Mouse (Mus musculus): Measurements from ENCODE around the gene Mafg. TPM values are rescaled to one million over a fixed set of nuclear protein-coding genes. Genes with fewer than 3 reads are reported as not detected.

Mafg gene
- polyA plus RNA-seq, 1 experiment from 2014 or later, result 36.0 TPM

GRCm38 (mm10) chr11:120615167-120615566 lies 18.2 kb downstream of the Mafg start:
- no peak overlapping the region for H3K4me2 ChIP-seq
- no peak overlapping the region for H3K4me3 ChIP-seq
- peaks cover 69% of the 10 kb centered on the region for H3K36me3 ChIP-seq
- H3K27ac ChIP-seq (replicated peaks), result no peak overlapping the region
- H3K4me1 ChIP-seq (replicated peaks), result peaks cover 29% of the 10 kb centered on the region
- WGBS, result 92% methylated on average over 6 of the region's 6 CpGs
- no peak for ATAC-seq (ENCODE audit: low read depth)
- H3K9ac ChIP-seq, result 0 out of 2 replicates have a peak overlapping the region, but pooled peaks have one; percentile 34
- no peaks in the 10 kb centered on the region for H3K9me3 ChIP-seq
- H3K27me3 ChIP-seq, result no peaks in the 10 kb centered on the region

DNA sequence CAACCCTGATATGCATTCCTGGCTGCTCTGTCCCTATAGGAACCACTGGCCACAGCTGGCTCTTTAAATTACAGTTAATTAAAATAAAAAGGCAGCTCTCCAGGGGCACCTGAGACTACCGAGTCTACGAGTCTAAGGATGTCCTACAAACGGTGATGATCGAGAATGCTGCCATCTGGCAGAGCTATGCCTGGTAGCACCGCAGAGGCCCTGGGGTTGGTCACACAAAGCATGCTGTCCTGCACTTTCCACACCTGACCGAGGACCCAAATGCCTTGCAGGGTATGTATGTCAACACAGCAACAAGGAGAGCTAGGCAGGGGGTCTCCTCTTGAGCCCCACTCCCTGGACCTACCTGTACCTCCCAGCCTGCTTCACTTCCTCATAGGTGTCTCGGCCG lies 19.4 kb downstream of the Mafg start:
- Histone ChIP-seq H3K4me3 (no peak overlapping the region), H3K9me3 (no peaks in the 10 kb centered on the region), H3K27ac (replicated peaks) (no peak overlapping the region), H3K36me3 (peaks cover 63% of the 10 kb centered on the region), H3K4me2 (no peak overlapping the region), H3K9ac (no peak overlapping the region), H3K27me3 (peaks cover 9% of the 10 kb centered on the region), H3K4me1 (replicated peaks) (peaks cover 33% of the 10 kb centered on the region)
- WGBS, result 66% methylated on average over 8 of the region's 8 CpGs
- no peak for ATAC-seq (ENCODE audit: low read depth)

DNA sequence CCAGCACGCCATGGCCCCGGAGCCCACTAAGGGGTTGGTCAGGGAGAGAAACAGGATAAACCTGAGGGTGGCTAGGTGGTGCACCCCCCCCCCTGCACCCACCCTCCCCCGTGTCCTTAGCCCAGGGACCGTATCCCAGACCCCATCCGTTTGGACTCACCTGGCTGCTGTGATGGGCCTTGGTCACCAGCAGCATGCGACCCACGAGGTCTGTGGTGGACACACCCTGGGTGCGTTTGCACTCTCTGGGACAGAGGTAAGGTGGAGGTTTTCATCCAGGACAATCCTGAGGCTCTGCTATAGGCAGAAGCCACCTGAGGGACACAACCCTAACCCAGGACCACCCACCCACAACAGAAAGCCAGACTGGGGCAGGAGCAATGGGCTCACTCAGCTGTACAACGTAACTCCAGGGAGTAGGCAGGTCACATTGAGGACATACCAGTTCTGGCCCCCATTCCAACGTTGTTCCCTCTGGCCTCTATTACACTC lies 19.9 kb downstream of the Mafg start:
- no peak overlapping the region for H3K27ac ChIP-seq (replicated peaks)
- H3K36me3 ChIP-seq, result peaks cover 58% of the 10 kb centered on the region
- H3K4me3 ChIP-seq, result no peak overlapping the region
- no peak overlapping the region for H3K9ac ChIP-seq
- H3K4me1 ChIP-seq (replicated peaks), result peaks cover 38% of the 10 kb centered on the region
- H3K9me3 ChIP-seq, result no peaks in the 10 kb centered on the region
- no peak overlapping the region for H3K4me2 ChIP-seq
- 86% methylated on average over 10 of the region's 10 CpGs for WGBS
- ATAC-seq (ENCODE audit: low read depth), result no peak
- H3K27me3 ChIP-seq, result peaks cover 13% of the 10 kb centered on the region

GRCm38 (mm10) chr11:120612763-120613162 lies 20.6 kb downstream of the Mafg start:
- Histone ChIP-seq H3K9me3 (no peaks in the 10 kb centered on the region), H3K4me1 (replicated peaks) (peaks cover 40% of the 10 kb centered on the region), H3K9ac (no peak overlapping the region), H3K4me2 (no peak overlapping the region), H3K27me3 (peaks cover 13% of the 10 kb centered on the region), H3K4me3 (no peak overlapping the region), H3K27ac (replicated peaks) (no peak overlapping the region), H3K36me3 (peaks cover 53% of the 10 kb centered on the region)
- ATAC-seq (ENCODE audit: low read depth), result no peak
- 55% methylated on average over 6 of the region's 6 CpGs for WGBS

DNA sequence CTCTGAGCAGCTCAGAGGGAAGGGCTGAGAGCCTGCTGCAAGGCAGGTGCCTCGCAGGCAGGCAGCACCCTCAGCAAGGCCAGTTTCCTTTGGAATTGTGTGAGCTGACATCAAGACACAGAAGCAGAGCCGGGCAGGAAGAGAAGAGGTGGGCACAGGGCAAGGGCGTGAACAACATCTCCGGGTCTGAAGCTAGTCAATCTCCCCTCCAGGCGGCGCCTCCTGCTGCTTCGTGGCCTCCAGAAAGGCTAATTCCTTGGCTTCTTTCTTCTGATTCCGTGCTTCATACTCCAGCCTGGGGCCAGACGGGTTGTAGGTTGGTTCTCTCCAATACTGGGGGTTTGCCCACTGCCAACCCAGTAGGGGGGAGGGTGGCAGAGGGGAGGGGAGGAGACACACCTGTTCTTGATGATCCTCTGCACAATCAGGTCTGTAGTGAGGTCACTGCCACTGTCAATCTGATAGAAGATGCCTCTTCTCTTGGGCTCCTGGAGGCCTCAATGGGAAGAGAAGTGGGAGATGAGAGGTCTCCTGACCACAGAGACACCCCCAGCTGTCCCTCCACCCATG lies 22.8 kb downstream of the Mafg start:
- Histone ChIP-seq H3K4me1 (replicated peaks) (peaks cover 25% of the 10 kb centered on the region), H3K27ac (replicated peaks) (no peak overlapping the region), H3K9me3 (no peaks in the 10 kb centered on the region), H3K27me3 (peaks cover 16% of the 10 kb centered on the region), H3K9ac (no peak overlapping the region), H3K4me2 (no peak overlapping the region), H3K4me3 (no peak overlapping the region), H3K36me3 (peaks cover 69% of the 10 kb centered on the region)
- WGBS, result 88% methylated on average over 9 of the region's 9 CpGs
- ATAC-seq (ENCODE audit: low read depth), result no peak

DNA sequence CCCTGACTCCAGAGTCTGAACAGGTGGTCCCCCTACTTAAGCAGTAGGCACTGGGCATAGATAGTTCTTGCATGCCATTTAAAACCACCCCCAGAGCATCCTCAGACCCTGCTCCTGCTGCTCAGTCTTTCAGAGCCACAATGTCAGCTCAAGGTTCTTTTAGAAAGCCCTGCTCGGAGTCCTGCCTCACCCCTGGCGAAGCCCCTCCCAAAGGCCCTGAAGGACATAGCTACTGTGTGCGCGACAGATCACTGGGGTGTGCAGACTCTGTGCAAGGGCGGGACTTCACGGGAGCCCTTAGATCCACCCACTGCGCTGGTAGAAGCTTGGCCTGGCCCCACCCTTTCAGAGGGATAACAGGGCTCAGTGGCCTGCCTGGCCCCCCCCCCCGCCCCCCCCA lies 24.1 kb downstream of the Mafg start:
- no peak overlapping the region for H3K27ac ChIP-seq (replicated peaks)
- peaks cover 16% of the 10 kb centered on the region for H3K27me3 ChIP-seq
- no peak overlapping the region for H3K4me2 ChIP-seq
- H3K9me3 ChIP-seq, result no peaks in the 10 kb centered on the region
- no peak for ATAC-seq (ENCODE audit: low read depth)
- peak overlapping the region; percentile 62; the same call in 1 of the 2 replicates for H3K9ac ChIP-seq
- H3K4me1 ChIP-seq (replicated peaks), result peaks cover 18% of the 10 kb centered on the region
- peaks cover 74% of the 10 kb centered on the region for H3K36me3 ChIP-seq
- WGBS, result 44% methylated on average over 8 of the region's 8 CpGs
- no peak overlapping the region for H3K4me3 ChIP-seq

DNA sequence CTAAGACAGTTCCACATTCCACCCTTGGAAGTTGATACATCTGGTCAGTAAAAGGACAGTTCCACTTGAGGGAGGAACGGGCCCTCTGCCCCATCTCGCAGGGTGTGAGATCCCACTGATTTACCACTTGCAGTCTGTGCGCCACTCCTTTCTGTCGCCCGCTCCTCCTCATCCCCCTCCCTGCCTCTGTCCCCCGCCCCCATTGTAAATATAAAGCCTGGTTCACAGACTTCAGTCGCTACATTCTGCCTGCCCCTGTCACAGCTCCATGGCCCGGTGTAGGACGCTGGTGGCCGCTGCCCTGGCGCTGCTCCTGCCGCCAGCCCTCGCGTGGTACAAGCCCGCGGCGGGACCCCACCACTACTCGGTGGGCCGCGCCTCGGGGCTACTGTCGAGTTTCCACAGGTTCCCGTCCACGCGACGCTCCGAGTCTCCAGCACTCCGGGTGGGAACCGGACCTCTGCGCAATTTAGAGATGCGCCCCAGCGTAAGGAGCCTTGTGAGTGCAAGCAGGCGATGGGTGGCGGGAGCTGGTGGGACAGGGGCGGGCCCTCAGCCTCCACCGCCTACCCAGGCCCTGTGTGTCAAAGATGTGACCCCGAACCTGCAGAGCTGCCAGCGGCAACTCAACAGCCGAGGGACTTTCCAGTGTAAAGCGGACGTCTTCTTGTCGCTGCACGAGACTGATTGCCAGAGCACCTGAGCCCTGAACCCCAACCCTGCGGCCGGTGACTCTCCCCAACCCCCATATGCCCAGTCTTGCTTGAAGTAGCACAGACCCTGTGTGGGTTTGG lies 25.0 kb downstream of the Mafg start, which contains the start of gene Npb:
Gene Npb (plus strand): TSS at position 237 of the 794 bp plus-strand sequence.
- peak within 1 kb of the TSS; percentile 62 for H3K9ac ChIP-seq
- H3K4me1 ChIP-seq (replicated peaks), result peaks cover 18% of the 10 kb centered on the region
- H3K36me3 ChIP-seq, result peaks cover 74% of the 10 kb centered on the region
- no peaks in the 10 kb centered on the region for H3K9me3 ChIP-seq
- peak within 1 kb of the TSS; percentile 51 for H3K4me2 ChIP-seq
- peak within 1 kb of the TSS; percentile 24 for H3K4me3 ChIP-seq
- peaks cover 16% of the 10 kb centered on the region for H3K27me3 ChIP-seq
- WGBS, result 4% methylated on average over 45 of the region's 45 CpGs
- ATAC-seq (ENCODE audit: low read depth), result no peak; the same call in 1 of the 2 replicates
- no peak within 1 kb of the TSS for H3K27ac ChIP-seq (replicated peaks)

DNA sequence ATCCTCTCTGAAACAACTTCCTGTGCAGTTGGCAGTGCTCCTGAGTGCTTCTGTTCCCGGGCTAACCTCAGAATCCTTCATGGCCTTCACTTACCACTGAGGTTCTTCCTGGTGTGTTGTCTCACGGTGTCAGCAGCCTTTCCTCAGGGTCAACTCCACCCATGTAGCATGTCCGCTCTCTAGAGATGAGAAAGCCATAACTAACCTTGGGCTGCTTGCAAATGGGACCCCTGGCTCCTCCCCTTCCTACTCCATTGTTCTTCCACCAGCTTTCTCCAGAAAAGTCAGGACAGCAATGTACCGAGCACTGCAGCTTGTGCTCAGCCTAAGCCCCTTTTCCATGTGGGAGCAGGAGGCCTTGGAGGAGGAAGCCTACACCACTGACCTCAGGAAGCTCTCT lies 26.6 kb downstream of the Mafg start:
- no peak for ATAC-seq (ENCODE audit: low read depth)
- H3K27me3 ChIP-seq, result peaks cover 16% of the 10 kb centered on the region
- H3K4me1 ChIP-seq (replicated peaks), result peaks cover 18% of the 10 kb centered on the region
- peaks cover 74% of the 10 kb centered on the region for H3K36me3 ChIP-seq
- 70% methylated on average over 4 of the region's 4 CpGs for WGBS
- H3K4me3 ChIP-seq, result no peak overlapping the region
- H3K4me2 ChIP-seq, result no peak overlapping the region
- H3K27ac ChIP-seq (replicated peaks), result no peak overlapping the region
- H3K9ac ChIP-seq, result no peak overlapping the region
- no peaks in the 10 kb centered on the region for H3K9me3 ChIP-seq

DNA sequence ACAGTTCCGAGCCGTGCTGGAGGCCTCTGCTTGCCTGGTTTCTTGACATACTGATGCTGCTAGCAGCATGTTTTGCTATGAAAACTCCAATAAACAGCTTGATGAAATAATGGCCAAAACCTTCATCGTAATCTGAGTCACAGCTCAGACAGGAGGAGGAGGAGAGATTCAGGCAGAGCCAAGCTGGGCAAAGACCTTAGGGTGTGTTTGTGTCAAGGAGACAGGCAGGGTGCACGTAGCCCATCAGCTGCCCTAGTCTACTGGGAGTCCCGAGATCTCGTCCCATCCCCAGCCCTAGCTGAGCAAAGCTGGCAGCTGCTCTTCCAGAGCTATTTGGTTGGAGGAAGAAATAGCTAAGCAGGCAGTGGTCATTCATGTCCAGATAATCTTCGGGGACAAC lies 27.7 kb downstream of the Mafg start:
- Histone ChIP-seq H3K4me3 (no peak overlapping the region), H3K9ac (no peak overlapping the region), H3K36me3 (peaks cover 71% of the 10 kb centered on the region), H3K27me3 (peaks cover 16% of the 10 kb centered on the region), H3K9me3 (no peaks in the 10 kb centered on the region), H3K4me1 (replicated peaks) (peaks cover 18% of the 10 kb centered on the region), H3K4me2 (no peak overlapping the region), H3K27ac (replicated peaks) (no peak overlapping the region)
- ATAC-seq (ENCODE audit: low read depth), result no peak
- 92% methylated on average over 7 of the region's 7 CpGs for WGBS

- Histone ChIP-seq H3K4me2 (no peak overlapping the region), H3K4me3 (no peak overlapping the region), H3K9ac (no peak overlapping the region), H3K36me3 (peaks cover 66% of the 10 kb centered on the region), H3K27ac (replicated peaks) (no peak overlapping the region), H3K27me3 (peaks cover 3% of the 10 kb centered on the region), H3K4me1 (replicated peaks) (peaks cover 24% of the 10 kb centered on the region), H3K9me3 (no peaks in the 10 kb centered on the region)
- no peak for ATAC-seq (ENCODE audit: low read depth)
- 84% methylated on average over 2 of the region's 2 CpGs for WGBS
These were observed 29.9 kb downstream of the Mafg start for GRCm38 (mm10) chr11:120603545-120603944.

GRCm38 (mm10) chr11:120600716-120601115 lies 32.7 kb downstream of the Mafg start:
- H3K27me3 ChIP-seq, result no peaks in the 10 kb centered on the region
- peaks cover 63% of the 10 kb centered on the region for H3K36me3 ChIP-seq
- WGBS, result 94% methylated on average over 3 of the region's 3 CpGs
- H3K9ac ChIP-seq, result no peak overlapping the region
- peaks cover 34% of the 10 kb centered on the region for H3K4me1 ChIP-seq (replicated peaks)
- no peaks in the 10 kb centered on the region for H3K9me3 ChIP-seq
- no peak overlapping the region for H3K27ac ChIP-seq (replicated peaks)
- H3K4me3 ChIP-seq, result no peak overlapping the region
- no peak overlapping the region for H3K4me2 ChIP-seq
- no peak for ATAC-seq (ENCODE audit: low read depth)

GRCm38 (mm10) chr11:120598990-120599549 lies 34.3 kb downstream of the Mafg start:
- peak overlapping the region; percentile 99 for H3K4me3 ChIP-seq
- H3K27ac ChIP-seq (replicated peaks), result peak overlapping the region; percentile 93
- H3K4me1 ChIP-seq (replicated peaks), result peaks cover 34% of the 10 kb centered on the region
- H3K9me3 ChIP-seq, result no peaks in the 10 kb centered on the region
- ATAC-seq (ENCODE audit: low read depth), result no peak
- H3K4me2 ChIP-seq, result peak overlapping the region; percentile 99
- H3K9ac ChIP-seq, result peak overlapping the region; percentile 98
- WGBS, result 48% methylated on average over 17 of the region's 17 CpGs
- H3K36me3 ChIP-seq, result peaks cover 62% of the 10 kb centered on the region
- no peaks in the 10 kb centered on the region for H3K27me3 ChIP-seq
